Mouse (Mus musculus) forebrain, embryonic 15.5 days (tissue): ENCODE measurements around the gene Tom1l1. TPM values are rescaled to one million over a fixed set of nuclear protein-coding genes. Genes with fewer than 3 reads are reported as not detected.

Experiments used
- polyA plus RNA-seq: library from polyadenylated mRNA; unstranded; fragments of >200 nt; fragmentation: Nextera tagmentation; extraction: Ambion mirVana; gene quantifications from 2 replicates; pipeline ENCODE4 v1.2.1, GENCODE M21; 2015

Tom1l1 gene
- polyA plus RNA-seq, 1 experiment from 2014 or later: 12.7 TPM

Other genes starting within 250 kb of the Tom1l1 start
- 20.8 and 20.9 TPM in 2 replicates for gene Stxbp4, start 50.3 kb downstream of the Tom1l1 start, polyA plus RNA-seq
- gene Cox11, start 50.2 kb downstream of the Tom1l1 start, polyA plus RNA-seq: 38.0 and 39.9 TPM in 2 replicates